Mouse (Mus musculus) adrenal gland, postnatal 36 days (tissue): Measurements from ENCODE around the gene Lcn8. TPM values are rescaled to one million over a fixed set of nuclear protein-coding genes. Genes with fewer than 3 reads are reported as not detected.
"Not testable (repeated sequence)": the region's sequence is repeated elsewhere in the genome, so short reads cannot be mapped to it uniquely, and the experiment has no call there.

ENCODE experiments used
- DNase-seq, 2 experiments: peaks; one replicate each; pipeline ENCODE4 v3.0.0; 2021; ENCODE audit warnings: mixed read lengths in 1 of 2
- total RNA-seq, 2 experiments: library from RNA; stranded (reverse); gene quantifications; 2 replicates each; pipeline ENCODE4 v1.2.3; 2021

Lcn8 gene
- total RNA-seq, 2 experiments from 2014 or later: not detected

DNA sequence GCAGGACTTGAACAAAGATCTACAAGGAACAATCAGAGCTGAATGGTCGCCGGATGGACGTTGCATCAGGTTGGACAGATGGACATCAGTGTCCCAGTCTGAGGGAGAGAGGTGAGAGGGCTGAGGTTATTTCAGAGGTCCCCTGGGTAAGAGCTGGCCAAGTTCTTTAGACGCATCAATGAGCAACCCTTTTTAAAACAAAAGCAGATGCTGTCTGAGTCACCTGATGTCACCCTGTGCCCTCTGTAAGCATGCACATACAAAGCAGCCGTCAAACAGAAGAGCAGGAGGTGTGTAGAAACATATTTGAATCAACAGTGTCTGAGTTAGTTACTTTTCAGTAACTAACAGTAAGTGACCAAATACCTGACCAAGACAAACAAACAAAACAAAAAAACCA is 11.2 kb downstream of the Lcn8 start:
- DNase-seq: no peak

DNA sequence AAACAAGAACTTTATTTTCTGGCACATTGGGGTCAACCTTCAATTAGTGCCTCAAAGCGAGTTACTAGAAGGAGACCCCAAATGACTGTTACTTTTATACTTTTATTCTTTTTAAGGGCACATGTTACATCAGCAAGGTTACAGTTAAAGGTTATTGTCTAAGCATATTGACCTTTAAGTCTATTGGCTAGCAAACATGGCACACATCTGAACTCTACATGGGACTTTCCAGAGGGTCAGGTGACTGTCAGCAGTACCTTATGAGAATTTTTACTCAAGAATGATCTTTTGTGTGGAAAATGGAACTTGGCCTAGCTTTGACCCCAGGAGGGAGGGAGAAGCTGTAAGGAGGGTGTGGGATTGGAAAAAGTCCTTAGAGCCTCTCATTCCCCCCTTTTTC is 13.6 kb downstream of the Lcn8 start:
- DNase-seq: no peak

DNA sequence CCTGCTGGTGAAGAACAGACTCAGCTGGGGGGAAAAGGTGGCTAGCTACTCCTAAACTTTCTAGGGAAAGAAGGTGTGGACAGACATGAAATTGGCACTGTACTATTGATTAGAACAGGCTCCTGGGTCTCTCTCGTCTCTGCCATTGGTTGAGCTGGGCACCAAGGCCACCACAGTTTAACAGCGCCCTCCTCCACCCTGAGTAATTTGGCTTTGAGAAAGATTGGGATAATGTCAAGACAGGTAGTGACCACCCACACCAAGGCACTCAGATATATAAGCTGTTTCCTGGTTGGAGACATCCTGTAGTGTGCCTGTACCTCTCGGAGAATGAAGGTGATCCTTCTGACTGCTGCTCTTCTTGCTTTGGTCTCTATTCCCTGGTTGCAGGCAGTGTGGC is 23.6 kb downstream of the Lcn8 start, which contains the start of gene Lcn6:
TSS of gene Lcn6 (plus strand) at position 301 of the 400 bp plus-strand sequence.
- no peak for DNase-seq

GRCm38 (mm10) chr2:25679559-25679958 is 26.6 kb downstream of the Lcn8 start:
- no peak for DNase-seq

GRCm38 (mm10) chr2:25682426-25682825 is 29.5 kb downstream of the Lcn8 start, which contains the start of gene Lcn10:
Lcn10 (plus strand) TSS chr2:25682726.
- DNase-seq: no peak

- DNase-seq: no peak
Observed at GRCm38 (mm10) chr2:25686941-25687340, 34.0 kb downstream of the Lcn8 start.

GRCm38 (mm10) chr2:25694605-25695004 is 41.7 kb downstream of the Lcn8 start:
- DNase-seq: peak; percentile 73 to 81

DNA sequence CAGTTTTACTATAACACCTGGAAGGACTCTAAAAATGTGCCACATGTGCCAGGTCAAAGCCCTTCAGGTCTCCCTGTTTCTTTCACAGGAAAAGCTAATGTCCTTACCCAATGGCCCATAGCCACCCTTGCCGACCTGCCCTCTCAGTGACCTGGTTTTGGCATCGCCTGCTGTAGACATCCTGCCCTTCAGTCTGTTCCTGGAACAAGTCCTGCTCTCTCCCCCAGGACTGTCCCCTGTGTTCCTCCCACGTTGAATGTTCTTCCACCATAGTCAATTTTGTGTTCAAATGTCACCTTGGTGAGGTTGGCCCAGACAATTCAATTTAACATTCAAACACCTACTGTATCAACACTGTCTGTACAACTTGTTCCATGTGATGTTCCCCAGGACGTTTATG is 44.0 kb downstream of the Lcn8 start:
- peak; percentile 26 to 27 for DNase-seq

GRCm38 (mm10) chr2:25698696-25699095 is 45.8 kb downstream of the Lcn8 start:
- DNase-seq: no peak

- not testable (repeated sequence) for DNase-seq
Observed at GRCm38 (mm10) chr2:25699743-25700142, 46.8 kb downstream of the Lcn8 start, which contains the start of gene Obp2a. Obp2a (plus strand) TSS chr2:25700043.

DNA sequence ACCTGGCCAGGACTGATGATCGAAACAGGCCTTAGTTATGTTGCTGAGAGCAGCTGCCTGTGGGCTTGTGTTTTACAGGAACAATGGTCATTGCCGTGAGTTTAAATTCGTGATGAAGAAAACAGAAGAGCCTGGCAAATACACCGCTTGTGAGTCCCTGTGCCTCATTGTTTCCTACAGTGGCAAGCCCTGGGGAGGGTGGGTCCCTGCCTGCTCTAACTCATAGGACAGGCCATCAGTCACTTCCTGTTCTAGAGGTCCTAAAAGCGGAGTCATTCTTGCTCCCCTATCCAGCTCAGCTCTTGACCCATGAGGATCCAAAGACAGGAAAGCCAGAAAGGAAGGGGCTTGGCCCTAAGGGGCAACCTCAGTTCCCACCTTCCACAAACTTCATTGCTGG is 48.1 kb downstream of the Lcn8 start:
- no peak for DNase-seq

DNA sequence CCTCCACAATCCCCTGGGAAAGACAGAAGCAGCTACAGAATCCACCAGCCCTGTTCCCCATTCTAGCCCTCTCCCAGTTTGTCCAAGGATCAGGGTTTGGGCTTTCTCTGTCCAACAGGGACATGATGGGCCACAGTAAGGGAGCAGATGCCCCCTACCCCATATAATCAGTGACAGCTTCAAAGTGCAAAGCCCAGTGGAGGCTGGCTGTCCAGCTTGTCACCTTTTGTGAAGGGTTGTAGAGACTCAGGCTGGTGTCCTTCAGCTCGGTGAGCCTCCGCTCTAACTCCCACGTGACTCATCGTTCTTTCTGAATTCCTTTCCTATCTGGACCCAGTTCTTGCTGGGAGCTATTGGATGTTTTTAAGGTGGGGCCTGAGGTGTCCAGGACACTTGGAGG is 50.8 kb downstream of the Lcn8 start:
- DNase-seq: peak in 1 of 2 experiments; percentile 32

Other genes starting within 250 kb of the Lcn8 start
- gene Fut7, start 229.9 kb upstream of the Lcn8 start, total RNA-seq: not detected
- gene Abca2, start 224.4 kb upstream of the Lcn8 start, total RNA-seq: 10 to 100 TPM; 29.7 to 36.4 TPM
- not detected for gene Clic3, start 196.3 kb upstream of the Lcn8 start, total RNA-seq
- gene Paxx, start 192.0 kb upstream of the Lcn8 start, total RNA-seq: 10 to 100 TPM; 32.3 to 34.2 TPM
- 1 to 10 TPM; 1.1 to 2.0 TPM for gene Ptgds, start 183.1 kb upstream of the Lcn8 start, total RNA-seq
- gene Lcn12, start 159.2 kb upstream of the Lcn8 start, total RNA-seq: not detected
- gene Fbxw5, start 152.4 kb upstream of the Lcn8 start, total RNA-seq: 10 to 100 TPM; 87.0 to 89.8 TPM
- 1 to 10 TPM; 1.7 TPM for gene C8g, start 151.4 kb upstream of the Lcn8 start, total RNA-seq
- 10 to 100 TPM; 22.3 to 26.2 TPM for gene Traf2, start 106.2 kb upstream of the Lcn8 start, total RNA-seq
- 100 to 1,000 TPM; 276 to 288 TPM for gene Edf1, start 95.3 kb upstream of the Lcn8 start, total RNA-seq
- 1 to 10 TPM; 1.5 to 3.1 TPM for gene Mamdc4, start 78.3 kb upstream of the Lcn8 start, total RNA-seq
- gene Phpt1, start 77.9 kb upstream of the Lcn8 start, total RNA-seq: 10 to 100 TPM; 54.3 to 64.6 TPM
- gene Ajm1, start 71.4 kb upstream of the Lcn8 start, total RNA-seq: 1 to 10 TPM in 1 of 2 experiments, under 1 TPM in 1; 0.73 to 1.3 TPM
- gene Rabl6, start 44.6 kb upstream of the Lcn8 start, total RNA-seq: 10 to 100 TPM; 85.4 to 97.5 TPM
- not detected for gene Ccdc183, start 35.4 kb upstream of the Lcn8 start, total RNA-seq
- gene Tmem141, start 31.1 kb upstream of the Lcn8 start, total RNA-seq: 10 to 100 TPM; 22.1 to 38.9 TPM
- gene Fcna, start 25.1 kb upstream of the Lcn8 start, total RNA-seq: 10 to 100 TPM in 1 of 2 experiments, 1 to 10 TPM in 1; 4.5 to 14.3 TPM
- not detected for gene Lcn5, start 4.8 kb downstream of the Lcn8 start, total RNA-seq
- not detected for gene Lcn6, start 23.7 kb downstream of the Lcn8 start, total RNA-seq
- not detected for gene Lcn10, start 29.6 kb downstream of the Lcn8 start, total RNA-seq
- gene Obp2a, start 46.9 kb downstream of the Lcn8 start, total RNA-seq: under 1 TPM in 1 of 2 experiments, not detected in 1; 0.53 TPM
- 10 to 100 TPM; 43.5 to 45.0 TPM for gene Bmyc, start 53.6 kb downstream of the Lcn8 start, total RNA-seq
- gene Obp2b, start 83.9 kb downstream of the Lcn8 start, total RNA-seq: not detected
- gene Lcn3, start 112.4 kb downstream of the Lcn8 start, total RNA-seq: not detected
- gene Lcn11, start 123.9 kb downstream of the Lcn8 start, total RNA-seq: not detected
- gene Gm13539, start 129.1 kb downstream of the Lcn8 start, total RNA-seq: not detected
- gene Glt6d1, start 162.7 kb downstream of the Lcn8 start, total RNA-seq: not detected
- gene Lcn9, start 170.0 kb downstream of the Lcn8 start, total RNA-seq: not detected
- not detected for gene Sohlh1, start 194.1 kb downstream of the Lcn8 start, total RNA-seq
- gene Kcnt1, start 210.6 kb downstream of the Lcn8 start, total RNA-seq: 1 to 10 TPM; 2.3 to 2.6 TPM